Mouse (Mus musculus) CD4-positive, CD25-positive, alpha-beta regulatory T cell (primary cell): ENCODE measurements around the gene Lgals8. TPM values are rescaled to one million over a fixed set of nuclear protein-coding genes. Genes with fewer than 3 reads are reported as not detected.

Experiments used
- polyA plus RNA-seq: library from polyadenylated mRNA; unstranded; fragments of 100-300 nt; shearing (Covaris generic); gene quantifications from one replicate; pipeline ENCODE4 v1.2.1, GENCODE M21; 2017

The Lgals8 gene
- polyA plus RNA-seq: 71.7 TPM

GRCm38 (mm10) chr13:12464844-12465243, at the start of gene Lgals8:
Gene Lgals8 (minus strand): TSS chr13:12464944.

GRCm38 (mm10) chr13:12394609-12395505, 69.9 kb downstream of the Lgals8 start, which contains the start of gene Heatr1:
Gene Heatr1 (plus strand): TSS chr13:12395027.

Other genes starting within 250 kb of the Lgals8 start
- 27.4 TPM for gene Mtr, start 206.8 kb downstream of the Lgals8 start, polyA plus RNA-seq
- 10.5 TPM for gene Actn2, start 124.2 kb downstream of the Lgals8 start, polyA plus RNA-seq
- gene Heatr1, start 69.9 kb downstream of the Lgals8 start, polyA plus RNA-seq: 55.7 TPM
- gene Edaradd, start 55.5 kb upstream of the Lgals8 start, polyA plus RNA-seq: 0.41 TPM
- gene Ero1lb, start 100.9 kb upstream of the Lgals8 start, polyA plus RNA-seq: 12.2 TPM